Mouse (Mus musculus) layer of hippocampus, adult 8-10 months (tissue): ENCODE data around the gene Emc10. TPM values are rescaled to one million over a fixed set of nuclear protein-coding genes. Genes with fewer than 3 reads are reported as not detected.
A peak's percentile ranks its signal among the peaks of the same experiment; 100 is the strongest.

Experiments used
- DNase-seq, 2 experiments: peaks; one replicate each; pipeline ENCODE4 v3.0.0; 2022; ENCODE audit warnings: low spot score in 2 of 2
- total RNA-seq, 4 experiments: library from RNA; stranded (reverse); gene quantifications; 2 replicates each; pipeline ENCODE4 v1.2.4; 2022

The Emc10 gene
- total RNA-seq, 4 experiments from 2014 or later, result 201 to 225 (median 215) TPM

DNA sequence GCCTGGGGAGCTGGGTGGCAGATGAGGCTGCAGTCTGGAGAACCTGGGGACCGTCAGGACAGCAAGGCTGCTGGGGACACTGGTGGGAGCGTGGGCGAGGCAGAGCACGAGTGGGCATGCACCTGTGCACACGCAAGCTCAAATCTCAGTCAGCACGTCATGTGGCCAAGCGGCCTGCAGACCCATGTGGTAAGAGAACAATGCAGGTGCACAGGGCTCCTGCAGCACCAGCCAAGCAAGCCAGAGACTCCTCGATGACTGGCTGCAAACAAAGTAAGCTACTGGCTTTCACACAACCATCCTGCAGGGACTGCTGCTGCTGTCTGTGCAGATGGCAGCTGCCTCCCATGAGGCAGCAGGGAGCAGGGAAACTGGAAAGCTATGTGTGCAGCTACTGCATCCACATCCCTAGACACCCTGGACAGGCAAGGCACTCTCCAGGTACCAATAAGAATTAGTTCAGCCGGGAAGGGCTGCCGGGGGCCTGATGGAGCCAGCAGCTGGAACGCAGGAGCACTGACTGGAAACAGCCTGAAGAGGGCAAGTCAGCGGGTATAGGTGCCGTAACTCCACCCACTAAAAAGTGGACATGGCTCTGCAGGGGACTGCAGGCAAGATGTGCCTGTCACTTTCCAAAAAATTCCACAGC lies 9.3 kb downstream of the Emc10 start:
- no peak for DNase-seq

DNA sequence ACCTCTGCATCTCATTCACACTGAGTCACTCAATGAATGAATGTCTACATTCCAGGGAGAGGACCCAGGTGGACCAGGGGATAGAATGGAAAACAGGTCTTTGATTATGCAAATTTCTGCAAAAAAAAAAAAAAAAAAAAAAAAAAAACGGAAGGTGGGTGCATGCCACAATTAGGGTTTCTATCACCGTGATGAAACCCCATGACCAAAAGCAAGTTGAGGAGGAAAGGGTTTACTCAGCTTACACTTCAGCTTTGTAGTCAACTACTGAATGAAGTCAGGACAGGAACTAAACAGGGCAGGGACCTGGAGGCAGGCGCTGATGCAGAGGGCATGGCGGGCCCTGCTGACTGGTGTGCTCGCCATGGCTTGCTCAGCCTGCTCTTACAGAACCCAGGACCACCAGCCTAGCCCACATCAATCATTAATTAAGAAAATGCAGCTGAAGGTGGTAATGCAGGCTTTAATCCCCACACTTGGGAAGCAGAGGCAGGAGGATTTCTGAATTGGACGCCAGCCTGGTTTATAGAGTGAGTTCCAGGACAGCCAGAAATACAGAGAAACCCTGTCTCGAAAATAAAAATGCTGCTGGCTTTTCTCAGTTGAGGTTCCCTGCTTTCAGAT lies 10.6 kb downstream of the Emc10 start:
- DNase-seq, result no peak

DNA sequence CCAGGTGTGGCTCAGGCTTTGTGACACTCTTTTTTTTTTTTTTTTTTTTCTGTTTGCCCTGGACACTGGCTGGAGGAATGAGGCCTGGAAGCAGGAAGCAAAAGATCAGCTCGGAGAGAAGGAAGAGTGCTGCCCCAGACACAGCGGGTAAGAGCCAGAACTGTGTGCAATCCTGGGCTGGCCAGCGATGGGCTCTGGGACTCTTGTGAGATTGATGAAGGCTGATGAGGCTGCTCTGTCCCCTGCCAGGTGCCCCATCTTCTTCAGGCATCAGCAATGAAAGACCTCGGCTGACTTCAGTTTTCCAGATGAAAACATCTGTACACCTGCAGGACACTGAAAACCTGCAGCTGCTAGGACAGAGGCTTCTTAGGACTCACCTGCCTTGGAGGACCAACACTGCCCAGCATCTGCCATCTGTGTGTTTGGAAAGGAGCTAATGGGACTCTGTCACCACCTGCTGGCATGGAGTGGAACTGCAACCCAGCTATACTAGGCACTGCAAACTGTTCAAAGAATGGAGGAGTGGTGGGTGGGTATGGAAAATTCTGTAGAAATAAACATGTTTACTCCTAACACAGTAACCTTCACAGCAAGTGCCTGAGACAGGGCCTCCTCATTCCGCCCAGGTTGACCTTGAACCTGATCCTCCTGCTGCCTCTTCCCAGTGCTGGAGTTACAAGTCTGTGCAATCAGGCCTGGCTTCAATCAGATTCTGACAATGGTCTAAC lies 11.3 kb downstream of the Emc10 start:
- DNase-seq, result peak; percentile 72 to 88

DNA sequence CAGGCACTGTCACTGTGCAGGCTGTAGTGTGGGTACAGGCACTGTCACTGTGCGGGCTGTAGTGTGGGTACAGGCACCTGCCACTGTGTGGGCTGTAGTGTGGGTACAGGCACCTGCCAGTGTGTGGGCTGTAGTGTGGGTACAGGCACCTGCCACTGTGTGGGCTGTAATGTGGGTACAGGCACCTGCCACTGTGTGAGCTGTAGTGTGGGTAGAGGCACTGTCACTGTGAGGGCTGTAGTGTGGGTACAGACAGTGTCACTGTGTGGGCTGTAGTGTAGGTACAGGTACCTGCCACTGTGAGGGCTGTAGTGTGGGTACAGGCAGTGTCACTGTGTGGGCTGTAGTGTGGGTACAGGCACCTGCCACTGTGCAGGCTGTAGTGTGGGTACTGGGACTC lies 12.2 kb downstream of the Emc10 start:
- DNase-seq, result no peak

DNA sequence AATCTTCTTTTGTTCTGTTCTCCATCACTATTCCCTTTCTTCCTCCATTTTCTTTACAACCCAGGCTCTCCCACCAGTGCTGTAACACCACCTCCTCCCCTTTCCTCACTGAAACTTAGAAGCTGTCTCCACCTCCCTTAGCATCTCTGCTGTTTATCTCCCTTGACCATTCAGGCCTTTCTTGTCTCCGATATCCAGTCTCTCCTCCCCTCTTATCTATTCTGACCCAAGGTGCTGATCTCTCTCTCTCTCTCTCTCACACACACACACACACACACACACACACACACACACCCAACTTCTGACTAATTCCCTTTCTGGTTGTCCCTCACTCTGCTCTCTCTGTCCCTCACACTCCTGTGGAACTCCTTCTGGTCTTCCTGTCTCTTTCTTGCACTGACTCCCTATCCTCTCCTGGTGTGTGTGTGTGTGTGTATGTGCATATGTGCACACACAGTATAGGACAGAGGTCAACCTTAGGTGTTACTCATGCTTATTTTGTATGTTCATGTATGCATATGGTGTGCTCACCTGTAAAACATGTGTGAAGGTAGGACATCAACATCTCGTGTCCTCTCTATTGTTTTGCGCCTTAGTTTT lies 13.4 kb downstream of the Emc10 start:
- DNase-seq, result no peak

DNA sequence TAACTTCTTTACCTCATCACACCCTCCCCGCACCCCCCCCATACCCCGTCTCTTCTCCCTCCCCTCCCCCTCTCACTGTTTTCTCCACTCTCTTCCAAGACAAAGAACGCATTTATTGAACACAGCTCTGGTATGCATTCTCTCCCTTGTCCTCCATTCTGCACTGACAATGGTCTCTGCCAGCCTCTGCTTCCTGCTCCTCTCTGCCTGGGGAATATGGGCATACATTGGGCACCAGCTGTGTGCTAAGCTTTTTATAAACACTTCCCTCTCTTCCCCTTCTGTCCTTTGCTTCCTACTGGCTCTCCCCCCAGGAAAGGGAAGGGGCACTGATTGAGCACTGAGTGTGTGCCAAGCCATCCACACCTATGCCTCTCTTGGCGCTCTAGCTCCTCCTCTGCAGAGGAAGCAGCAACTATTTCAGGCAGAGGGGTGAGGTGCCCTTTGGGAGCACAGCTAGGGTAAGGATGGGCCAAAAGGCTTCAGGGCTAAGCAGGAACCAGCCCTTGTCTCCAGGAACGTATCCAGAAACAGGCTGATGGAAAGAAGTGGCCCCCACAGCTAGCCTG lies 21.2 kb downstream of the Emc10 start:
- DNase-seq, result peak in 1 of 2 experiments; percentile 29

DNA sequence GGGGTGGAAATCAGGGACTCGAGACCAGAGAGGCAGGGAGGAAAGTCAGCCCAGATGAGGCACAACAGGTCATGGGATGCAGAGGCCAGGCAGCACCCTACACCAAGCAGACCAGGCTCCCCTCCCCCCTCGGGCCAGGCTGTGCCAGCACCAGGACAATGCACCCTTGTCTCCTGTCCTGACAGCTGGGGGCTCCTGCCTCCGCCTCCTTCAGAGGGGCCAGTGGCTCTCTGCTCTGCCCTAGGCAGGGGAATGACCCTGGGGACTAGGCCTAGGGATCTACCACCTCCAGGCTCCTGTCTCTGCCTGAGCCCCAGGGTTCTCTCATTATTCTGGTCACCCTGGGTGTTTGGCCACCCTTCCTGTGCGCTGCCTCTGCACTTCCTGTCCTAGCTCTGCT lies 21.9 kb downstream of the Emc10 start:
- peak; percentile 87 to 91 for DNase-seq

DNA sequence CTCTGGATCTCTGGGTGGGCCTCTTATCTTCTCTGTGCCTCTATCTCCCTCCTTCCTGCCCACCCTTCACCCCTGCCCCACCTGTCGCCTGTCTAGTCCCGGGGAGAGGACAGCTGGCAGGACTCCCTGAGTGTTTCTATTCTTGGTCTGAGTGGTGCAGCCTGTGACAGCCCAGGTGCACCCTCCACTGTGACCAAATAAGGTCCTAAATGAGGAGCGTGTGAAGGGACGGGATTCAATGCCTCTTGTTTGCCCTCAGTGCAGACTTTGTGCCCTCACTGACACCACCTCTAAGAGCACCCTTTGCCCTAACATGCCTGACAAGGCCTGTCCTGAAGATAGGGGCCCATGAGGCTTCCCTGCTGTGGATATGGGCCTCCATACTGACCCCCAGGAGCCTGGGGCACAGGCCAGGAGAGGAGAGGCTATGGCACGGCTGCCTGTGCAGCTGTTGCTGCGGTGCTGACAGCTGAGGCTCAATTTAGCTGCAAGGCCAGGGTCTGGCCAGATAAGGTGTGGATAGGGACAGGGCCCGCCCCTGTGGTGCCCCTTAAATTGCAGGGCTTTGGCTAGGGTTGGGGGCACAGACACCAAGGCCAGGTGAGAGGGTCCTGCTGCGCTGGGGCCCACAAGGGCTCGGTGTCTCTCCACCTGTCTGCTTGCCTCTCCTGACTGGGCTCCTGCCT lies 23.2 kb downstream of the Emc10 start:
- DNase-seq, result no peak

DNA sequence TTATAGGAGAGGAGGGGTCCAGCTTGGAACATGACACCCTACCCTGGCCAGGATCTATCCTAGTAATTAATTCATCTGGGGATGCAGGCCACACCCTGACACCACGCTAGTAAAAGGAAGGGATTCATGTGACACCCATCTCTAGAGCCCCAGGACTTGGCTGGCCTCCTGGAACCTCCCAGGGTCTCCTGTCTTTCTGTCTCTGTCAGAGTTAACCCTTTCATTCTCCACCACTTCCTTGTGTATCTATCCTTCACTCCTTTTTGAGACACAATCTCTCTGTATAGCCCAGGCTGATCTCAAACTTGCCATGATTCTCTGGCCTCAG lies 23.8 kb downstream of the Emc10 start:
- DNase-seq, result no peak

DNA sequence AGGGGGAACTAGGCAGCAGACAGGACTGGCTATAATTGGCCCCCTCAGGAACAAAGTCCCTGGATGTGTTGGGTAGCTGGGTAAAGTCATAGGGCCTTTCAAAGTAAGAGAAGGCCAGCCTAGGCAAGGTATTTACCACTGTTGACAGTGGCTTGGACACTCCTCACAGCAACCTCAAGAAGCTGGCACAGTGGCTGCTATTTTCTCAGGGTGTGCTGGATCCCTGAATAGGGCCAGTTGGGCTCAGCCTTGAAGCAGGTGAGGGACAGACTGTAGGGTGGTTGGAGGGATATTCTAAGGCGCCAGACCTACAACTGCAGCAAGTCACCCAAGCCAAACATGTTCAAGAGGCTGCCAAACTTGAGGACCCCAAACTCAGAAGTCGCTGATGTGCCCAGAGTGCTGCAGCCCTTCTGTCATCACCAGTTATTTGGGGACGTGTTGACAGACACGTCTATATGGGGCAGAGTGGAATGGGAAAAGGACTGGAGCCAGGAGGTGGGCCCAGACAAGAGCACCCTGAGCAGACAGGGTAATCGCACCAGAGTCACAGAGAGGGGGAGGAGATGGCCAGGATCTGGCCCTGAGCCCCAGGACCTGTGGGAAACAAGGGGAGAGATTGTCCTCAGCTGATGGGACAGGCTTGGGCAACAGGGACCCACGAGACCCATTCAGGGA lies 24.3 kb downstream of the Emc10 start:
- DNase-seq, result peak in 1 of 2 experiments; percentile 25

DNA sequence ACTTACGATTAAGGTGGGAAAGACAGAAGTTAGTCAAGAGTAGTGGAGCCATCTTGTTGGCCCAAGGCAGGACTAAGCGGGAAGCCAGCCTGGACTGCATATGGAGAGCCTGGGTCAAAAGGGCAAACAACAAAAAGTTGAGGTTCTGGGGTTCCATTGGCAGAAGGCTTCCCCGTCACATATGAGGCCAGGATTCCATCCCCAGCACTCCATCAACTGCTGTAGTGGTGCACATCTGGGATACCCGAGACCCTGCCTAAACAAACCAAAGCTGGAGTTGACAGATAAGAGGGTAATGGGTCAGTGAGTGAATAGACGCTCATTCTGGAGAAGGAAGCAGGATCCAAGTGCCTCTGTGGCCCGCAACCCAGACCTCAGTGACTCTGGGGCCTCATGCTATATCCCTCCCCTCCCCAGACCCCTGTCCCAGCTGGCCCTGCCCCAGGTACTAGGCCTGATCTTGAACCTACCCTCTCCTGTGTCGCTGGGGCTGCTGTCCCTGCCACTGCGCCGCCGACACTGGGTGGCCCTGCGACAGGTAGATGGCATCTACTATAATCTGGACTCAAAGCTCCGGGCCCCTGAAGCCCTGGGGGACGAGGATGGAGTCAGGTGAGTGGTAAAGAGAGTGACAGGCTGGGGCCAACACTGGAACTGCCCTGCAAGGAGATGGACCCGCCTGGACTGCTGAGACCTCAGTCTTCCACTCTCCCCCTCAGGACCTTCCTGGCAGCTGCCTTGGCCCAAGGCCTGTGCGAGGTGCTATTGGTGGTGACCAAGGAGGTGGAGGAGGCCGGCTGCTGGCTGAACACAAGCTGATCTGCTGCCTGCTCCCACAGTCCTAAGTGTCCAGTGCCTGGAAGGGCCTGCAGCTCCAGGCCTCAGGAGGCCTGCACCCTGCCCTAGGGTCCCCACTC lies 25.4 kb downstream of the Emc10 start:
- DNase-seq, result peak in 1 of 2 experiments; percentile 10

DNA sequence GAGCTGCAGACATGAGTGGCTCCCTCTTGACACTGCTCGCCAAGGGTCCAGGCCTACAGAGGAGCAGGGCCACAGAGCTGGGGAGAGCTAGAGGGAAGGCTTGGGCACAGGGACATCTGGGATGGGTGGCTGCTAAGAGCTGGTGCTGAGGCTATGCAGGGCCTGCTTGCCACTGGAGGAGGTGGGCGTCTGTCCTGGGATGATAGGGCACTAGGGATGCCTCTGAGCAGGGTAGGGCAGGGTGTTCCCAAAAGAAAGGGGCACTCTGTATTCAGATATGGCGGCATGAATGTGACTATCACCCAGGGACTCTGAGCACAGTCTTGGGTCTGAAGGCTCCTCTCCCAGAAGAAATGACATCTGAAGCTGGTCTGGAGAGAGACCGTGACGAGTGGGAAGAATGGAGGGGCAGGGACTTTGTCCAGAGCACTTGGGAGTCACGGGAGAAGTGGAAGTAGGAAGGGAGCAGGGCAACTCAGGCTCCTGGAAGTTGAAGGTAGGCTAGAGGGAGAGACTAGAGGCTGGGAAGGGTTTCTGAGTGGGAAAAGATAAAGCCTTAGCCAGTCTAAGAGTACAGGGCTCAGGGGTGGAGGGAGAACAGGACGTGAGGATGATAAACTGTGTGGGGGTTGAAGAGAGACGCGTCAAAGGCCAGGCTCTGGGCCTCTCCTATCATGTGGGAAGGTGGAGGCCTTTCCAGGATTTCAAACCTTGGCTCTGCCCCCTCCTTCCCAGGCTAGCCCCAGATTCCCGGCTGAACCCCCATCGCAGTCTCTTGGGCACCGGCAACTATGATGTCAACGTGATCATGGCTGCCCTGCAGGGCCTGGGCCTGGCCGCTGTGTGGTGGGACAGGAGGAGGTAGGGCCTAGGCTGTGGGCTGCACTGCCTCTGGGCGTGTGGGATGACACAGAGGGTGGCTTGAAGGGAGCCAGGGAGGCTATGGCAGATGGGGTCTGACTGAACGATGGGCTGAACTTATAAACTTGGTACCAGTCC lies 26.4 kb downstream of the Emc10 start:
- DNase-seq, result peak; percentile 5 to 18

DNA sequence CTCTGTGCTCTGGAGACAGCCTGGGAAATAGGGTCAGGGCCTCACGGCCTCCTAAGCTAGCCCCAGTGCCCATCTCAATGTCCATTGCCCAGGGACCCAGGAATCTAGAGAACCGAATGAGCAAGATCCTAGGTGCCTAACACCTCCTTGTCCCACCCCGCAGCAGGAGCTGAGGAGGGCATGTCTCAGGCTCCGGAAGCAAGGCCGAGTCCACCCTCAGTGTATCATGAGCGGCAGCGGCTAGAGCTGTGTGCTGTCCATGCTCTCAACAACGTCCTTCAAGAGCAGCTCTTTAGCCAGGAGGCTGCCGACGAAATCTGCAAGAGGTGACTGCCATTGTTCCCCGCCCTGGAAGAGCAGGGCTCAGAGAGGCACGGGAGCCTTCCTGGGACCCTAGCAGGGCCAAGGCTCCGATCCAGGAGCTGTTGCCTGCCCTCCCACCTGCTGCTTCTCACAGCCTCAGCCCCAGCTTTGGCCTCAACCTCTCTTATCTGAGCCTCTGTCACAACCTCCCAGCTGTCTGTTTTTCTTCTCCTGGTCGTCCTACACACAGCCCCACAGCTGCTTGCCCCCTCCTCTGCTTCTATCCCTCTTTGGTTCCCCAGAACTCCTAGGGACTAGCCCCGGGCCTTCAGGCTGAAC lies 27.6 kb downstream of the Emc10 start:
- peak in 1 of 2 experiments; percentile 40 for DNase-seq

DNA sequence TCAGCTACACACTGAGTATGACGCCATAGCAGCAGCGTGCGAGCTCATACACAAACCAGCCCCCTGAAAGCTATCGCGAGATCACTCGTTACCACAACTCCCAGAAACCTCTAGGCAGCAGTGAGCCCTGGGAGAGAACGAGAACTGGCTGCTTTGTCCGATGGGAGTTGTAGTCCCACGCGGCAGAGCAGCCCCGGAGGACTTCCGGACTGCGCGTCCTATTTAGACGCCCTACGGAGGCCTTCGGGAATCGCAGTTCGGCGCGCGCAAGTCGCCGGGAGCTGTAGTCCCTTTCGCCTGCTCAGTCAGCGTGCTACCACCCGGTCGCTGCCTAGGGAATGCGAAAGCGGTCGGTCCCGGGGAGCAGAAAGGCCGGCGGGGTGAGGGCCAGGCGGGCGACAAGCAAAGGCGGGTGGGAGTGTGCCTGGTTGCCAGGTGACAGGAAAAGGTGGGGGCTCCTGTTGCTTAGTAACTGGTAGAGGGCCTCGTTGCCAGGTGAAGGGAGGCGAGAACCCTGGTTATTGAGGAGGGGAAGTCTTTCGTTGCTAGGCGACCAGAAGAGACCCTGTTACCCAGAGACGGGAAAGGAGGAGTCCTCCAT lies 28.4 kb downstream of the Emc10 start, which contains the start of gene Josd2:
Gene Josd2, plus strand, starts transcription at position 170 of the 601 bp plus-strand sequence.
- DNase-seq, result peak; percentile 98

DNA sequence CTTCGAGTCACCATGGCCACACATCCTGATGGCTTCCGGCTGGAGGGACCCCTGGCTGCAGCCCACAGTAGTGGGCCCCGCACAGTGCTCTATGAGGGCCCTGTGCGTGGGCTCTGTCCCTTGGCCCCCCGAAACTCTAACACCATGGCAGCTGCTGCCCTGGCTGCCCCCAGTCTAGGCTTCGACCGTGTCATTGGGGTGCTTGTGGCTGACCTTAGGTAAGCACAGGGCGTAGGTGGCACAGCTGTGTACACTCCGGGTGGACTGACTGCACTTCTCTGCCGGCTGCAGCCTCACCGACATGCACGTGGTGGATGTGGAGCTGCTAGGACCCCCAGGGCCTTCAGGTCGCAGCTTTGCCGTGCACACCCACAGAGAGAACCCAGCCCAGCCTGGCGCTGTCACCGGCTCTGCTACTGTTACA lies 29.4 kb downstream of the Emc10 start:
- peak in 1 of 2 experiments; percentile 38 for DNase-seq

DNA sequence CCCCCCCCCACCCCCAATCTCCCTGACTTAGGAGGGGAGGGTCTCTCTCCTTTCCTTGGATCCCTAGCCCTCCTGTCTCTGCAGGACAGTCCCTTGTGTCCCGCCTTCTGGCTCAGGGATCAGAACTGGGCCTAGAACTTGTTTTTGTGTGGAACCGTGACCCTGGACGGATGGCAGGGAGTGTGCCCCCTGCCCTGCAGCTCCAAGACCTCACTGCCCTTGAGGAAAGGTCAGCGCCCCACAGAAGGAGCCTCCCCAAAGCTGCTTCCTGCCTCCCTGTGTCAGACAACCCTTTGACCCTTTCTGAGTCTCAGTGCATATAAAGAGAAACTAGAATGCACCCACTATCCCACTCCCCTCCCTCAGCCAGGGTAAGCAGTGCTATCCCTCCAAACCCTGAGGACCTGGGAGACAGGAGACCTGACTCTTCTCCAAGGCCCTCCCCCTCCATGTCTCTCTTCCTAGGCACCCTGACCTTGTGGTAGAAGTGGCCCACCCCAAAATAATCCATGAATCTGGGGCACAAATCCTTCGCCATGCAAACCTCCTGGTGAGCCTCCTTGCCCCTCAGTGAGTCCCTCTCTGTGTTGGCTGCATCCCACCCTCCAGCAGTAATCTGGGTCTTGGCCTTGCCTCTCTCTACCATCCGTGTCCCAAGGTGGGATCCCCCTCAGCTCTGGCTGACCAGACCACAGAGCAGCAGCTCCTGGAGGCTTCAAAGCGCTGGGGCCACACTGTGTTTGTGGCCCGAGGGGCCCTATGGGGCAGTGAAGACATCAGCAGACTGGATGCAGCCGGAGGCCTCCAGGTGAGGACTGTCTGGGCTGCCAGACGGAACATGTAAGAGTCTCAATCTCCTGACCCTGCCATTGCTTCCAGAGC lies 30.1 kb downstream of the Emc10 start:
- DNase-seq, result peak; percentile 21 to 23
